Mouse (Mus musculus) liver, embryonic 14.5 days (tissue): ENCODE results near the gene Ep400.

Experiments
- CTCF ChIP-seq: IDR thresholded peaks from 2 replicates; pipeline ENCODE4 v1.5.1; 2016; ENCODE audit warnings: antibody characterized with exemption, low read depth, control low read depth
- EP300 ChIP-seq: IDR thresholded peaks from 2 replicates; pipeline ENCODE4 v1.6.1; 2016; ENCODE audit warnings: antibody characterized with exemption, low read depth

GRCm38 (mm10) chr5:110780761-110781528 is 10.4 kb upstream of the Ep400 start:
- TF ChIP-seq CTCF (no peak), EP300 (no peak)
